Comparison of ENCODE assay signal across 8 mouse cellular contexts in genomic region chr11:118317129-118317528, GRCm38 (mm10). TPM values are rescaled to one million over a fixed set of nuclear protein-coding genes. Genes with fewer than 3 reads are reported as not detected.
DNase-seq lines count a peak whose midpoint lies in the region; ATAC-seq and TF ChIP-seq lines count a peak whose summit lies in the region.

No protein-coding gene starts in this region.

- no peak overlapping the region for H3K9ac ChIP-seq in embryonic facial prominence, embryonic 14.5 days (ENCODE audit: low read depth, low read length)
- H3K9ac ChIP-seq in limb, embryonic 14.5 days (ENCODE audit: low read depth, low read length, severe bottlenecking): no peak overlapping the region

- H3K36me3 ChIP-seq in embryonic facial prominence, embryonic 14.5 days (ENCODE audit: control insufficient read depth, insufficient read depth, low read length): peaks cover 79% of the 10 kb centered on the region
- H3K36me3 ChIP-seq in limb, embryonic 14.5 days (ENCODE audit: control insufficient read depth, insufficient read depth, low read length): peaks cover 72% of the 10 kb centered on the region

- 53% methylated on average over 7 of the region's 7 CpGs for WGBS in bone marrow, adult 2 months
- whole genome bisulfite sequencing in embryonic facial prominence, embryonic 14.5 days: 19% methylated on average over 7 of the region's 7 CpGs
- WGBS in limb, embryonic 14.5 days: 20% methylated on average over 7 of the region's 7 CpGs

- no peaks in the 10 kb centered on the region for H3K27me3 ChIP-seq in embryonic facial prominence, embryonic 14.5 days (replicated peaks; ENCODE audit: control insufficient read depth, insufficient read depth, low read length)
- no peaks in the 10 kb centered on the region for H3K27me3 ChIP-seq in limb, embryonic 14.5 days (ENCODE audit: control insufficient read depth, insufficient read depth, low read length)

- ATAC-seq in embryonic facial prominence, embryonic 14.5 days (ENCODE audit: low read depth): no peak
- ATAC-seq in limb, embryonic 14.5 days (ENCODE audit: low FRiP score, low read depth): no peak

- no peaks in the 10 kb centered on the region for H3K9me3 ChIP-seq in embryonic facial prominence, embryonic 14.5 days (ENCODE audit: control insufficient read depth, low read length)
- no peaks in the 10 kb centered on the region for H3K9me3 ChIP-seq in limb, embryonic 14.5 days (ENCODE audit: control insufficient read depth, low read length)

- DNase-seq in 3T3-L1 (ENCODE audit: low read depth, low spot score): peak; percentile 82
- peak; percentile 57 for DNase-seq in B cell, adult 2 months
- DNase-seq in embryonic facial prominence, embryonic 14.5 days (ENCODE audit: low spot score): peak; percentile 72
- peak; percentile 80 for DNase-seq in induced T-regulatory cell, adult 2 months (ENCODE audit: low read depth)
- DNase-seq in limb, embryonic 14.5 days (ENCODE audit: low spot score): peak; percentile 67
- peak; percentile 27 to 40 for DNase-seq in natural killer cell, adult 2 months (ENCODE audit: low spot score in 2 of 2)
- no peak for DNase-seq in gastrocnemius, postnatal 14 days

- intact Hi-C loops in gastrocnemius, postnatal 14 days (cut with DNase I; ENCODE audit: low total_unique reads): loop anchor here (2.0 kb wide), 1 partner anchor 62 kb away; no protein-coding TSS in a partner anchor

- TF ChIP-seq POLR2A in bone marrow, adult 2 months (IDR thresholded peaks at IDR 0.05; ENCODE audit: borderline replicate concordance, control insufficient read depth, low read depth, low read length): no peak
- TF ChIP-seq POLR2A in limb, embryonic 14.5 days (IDR thresholded peaks at IDR 0.05; ENCODE audit: borderline replicate concordance, extremely low read depth, insufficient read depth, insufficient read length): no peak

- H3K4me3 ChIP-seq in bone marrow, adult 2 months (replicated peaks; ENCODE audit: control insufficient read depth, low read depth, low read length): no peak overlapping the region
- H3K4me3 ChIP-seq in embryonic facial prominence, embryonic 14.5 days (ENCODE audit: low read depth, low read length): no peak overlapping the region
- H3K4me3 ChIP-seq in limb, embryonic 14.5 days (replicated peaks; ENCODE audit: low read length): no peak overlapping the region

- H3K27ac ChIP-seq in bone marrow, adult 2 months (ENCODE audit: control insufficient read depth, insufficient read depth, low read depth, low read length, poor library complexity): no peak overlapping the region
- no peak overlapping the region for H3K27ac ChIP-seq in embryonic facial prominence, embryonic 14.5 days (replicated peaks; ENCODE audit: low read depth, low read length)
- no peak overlapping the region for H3K27ac ChIP-seq in limb, embryonic 14.5 days (replicated peaks; ENCODE audit: low read depth, low read length)

- H3K4me2 ChIP-seq in embryonic facial prominence, embryonic 14.5 days (ENCODE audit: low read depth, low read length): no peak overlapping the region
- no peak overlapping the region for H3K4me2 ChIP-seq in limb, embryonic 14.5 days (replicated peaks; ENCODE audit: low read depth, low read length, severe bottlenecking)

- H3K4me1 ChIP-seq in bone marrow, adult 2 months (ENCODE audit: control insufficient read depth, insufficient read depth, low read length): peaks cover 4% of the 10 kb centered on the region
- no peaks in the 10 kb centered on the region for H3K4me1 ChIP-seq in embryonic facial prominence, embryonic 14.5 days (ENCODE audit: control insufficient read depth, insufficient read depth, low read length)
- H3K4me1 ChIP-seq in limb, embryonic 14.5 days (ENCODE audit: control insufficient read depth, insufficient read depth, low read length): peaks cover 8% of the 10 kb centered on the region

- TF ChIP-seq CTCF in bone marrow, adult 2 months (IDR thresholded peaks at IDR 0.05; ENCODE audit: control insufficient read depth, insufficient read depth, low read length): peak; percentile 73

RNA-seq across cellular contexts. Expression of gene Cep295nl, which starts 25.2 kb away (rescaled TPM):
- polyA plus RNA-seq in bone marrow, adult 2 months (2011; ENCODE audit: insufficient read depth, insufficient read length, low replicate concordance, missing spikeins): 1.4 and 1.5 TPM in 2 replicates
- 0.63 and 1.2 TPM in 2 replicates for polyA plus RNA-seq in embryonic facial prominence, embryonic 14.5 days (2014; fragmentation: Nextera tagmentation; extraction: Ambion mirVana)
- 0.69 and 0.85 TPM in 2 replicates for polyA plus RNA-seq in limb, embryonic 14.5 days (2012; rRNA removed)
- polyA plus RNA-seq in limb, embryonic 14.5 days (2014; fragmentation: Nextera tagmentation; extraction: Ambion mirVana): 1.3 and 1.6 TPM in 2 replicates
- total RNA-seq in gastrocnemius, postnatal 14 days (2021): 1 to 10 TPM; 1.3 TPM

RNA-seq across cellular contexts. Expression of gene Usp36, which starts 27.1 kb away (rescaled TPM):
- polyA plus RNA-seq in bone marrow, adult 2 months (2011; ENCODE audit: insufficient read depth, insufficient read length, low replicate concordance, missing spikeins): 10.2 and 18.5 TPM in 2 replicates
- polyA plus RNA-seq in embryonic facial prominence, embryonic 14.5 days (2014; fragmentation: Nextera tagmentation; extraction: Ambion mirVana): 15.9 and 16.1 TPM in 2 replicates
- 24.3 and 29.7 TPM in 2 replicates for polyA plus RNA-seq in limb, embryonic 14.5 days (2012; rRNA removed)
- 17.7 and 19.5 TPM in 2 replicates for polyA plus RNA-seq in limb, embryonic 14.5 days (2014; fragmentation: Nextera tagmentation; extraction: Ambion mirVana)
- 1 to 10 TPM; 9.8 TPM for total RNA-seq in gastrocnemius, postnatal 14 days (2021)

RNA-seq across cellular contexts. Expression of gene Timp2, which starts 38.4 kb away (rescaled TPM):
- 6.5 and 37.6 TPM in 2 replicates for polyA plus RNA-seq in bone marrow, adult 2 months (2011; ENCODE audit: insufficient read depth, insufficient read length, low replicate concordance, missing spikeins)
- 182 and 196 TPM in 2 replicates for polyA plus RNA-seq in embryonic facial prominence, embryonic 14.5 days (2014; fragmentation: Nextera tagmentation; extraction: Ambion mirVana)
- 175 and 202 TPM in 2 replicates for polyA plus RNA-seq in limb, embryonic 14.5 days (2012; rRNA removed)
- polyA plus RNA-seq in limb, embryonic 14.5 days (2014; fragmentation: Nextera tagmentation; extraction: Ambion mirVana): 202 and 223 TPM in 2 replicates
- total RNA-seq in gastrocnemius, postnatal 14 days (2021): 100 to 1,000 TPM; 119 to 133 TPM
